Mouse (Mus musculus): ENCODE data around the gene Ern2. TPM values are rescaled to one million over a fixed set of nuclear protein-coding genes. Genes with fewer than 3 reads are reported as not detected.
A peak's percentile ranks its signal among the peaks of the same experiment; 100 is the strongest.

Gene Ern2
- 1.1 and 1.3 TPM in 2 replicates for polyA plus RNA-seq (2015; fragmentation: Nextera tagmentation; extraction: Ambion mirVana)

DNA sequence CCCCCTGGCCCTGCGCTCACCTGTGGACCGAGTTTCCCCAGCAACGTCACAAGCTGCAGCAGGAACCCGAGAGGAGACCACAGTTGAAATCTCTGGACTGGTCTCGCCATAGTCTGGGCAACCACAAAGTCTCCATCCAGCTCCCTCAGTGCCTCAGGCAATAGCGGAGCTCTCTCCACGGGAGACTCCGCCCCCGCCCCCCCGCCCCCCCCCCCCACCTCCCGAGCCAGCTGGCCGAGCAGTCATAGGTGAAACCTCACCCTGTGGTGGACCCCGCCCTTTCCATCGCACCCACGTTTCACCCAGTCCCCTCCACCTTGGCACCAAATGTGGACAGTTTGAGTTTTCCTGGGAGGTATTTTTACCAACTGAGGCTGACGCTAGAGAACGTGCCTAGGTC is at the start of gene Ern2:
Gene Ern2, minus strand, starts transcription at position 165 of the 400 bp plus-strand sequence.
- peak within 1 kb of the TSS; percentile 49 for H3K4me2 ChIP-seq
- no peaks in the 10 kb centered on the region for H3K27me3 ChIP-seq
- no peaks in the 10 kb centered on the region; the same call in 1 of the 2 replicates for H3K4me1 ChIP-seq (replicated peaks)
- peak within 1 kb of the TSS; percentile 23 for H3K4me3 ChIP-seq
- 23% methylated on average over 17 of the region's 17 CpGs for WGBS
- H3K9ac ChIP-seq, result no peak within 1 kb of the TSS
- no peaks in the 10 kb centered on the region for H3K36me3 ChIP-seq
- no peaks in the 10 kb centered on the region for H3K9me3 ChIP-seq
- no peak within 1 kb of the TSS; the same call in 1 of the 2 replicates for H3K27ac ChIP-seq (replicated peaks)
- ATAC-seq (ENCODE audit: low FRiP score, low read depth), result peak; percentile 38; the same call in 1 of the 2 replicates

- 70% methylated on average over 4 of the region's 4 CpGs for whole genome bisulfite sequencing
- H3K27me3 ChIP-seq, result no peaks in the 10 kb centered on the region
- H3K27ac ChIP-seq (replicated peaks), result no peak overlapping the region
- ATAC-seq (ENCODE audit: low FRiP score, low read depth), result no peak
- no peaks in the 10 kb centered on the region for H3K9me3 ChIP-seq
- no peaks in the 10 kb centered on the region for H3K36me3 ChIP-seq
- H3K9ac ChIP-seq, result no peak overlapping the region
- no peak overlapping the region for H3K4me2 ChIP-seq
- H3K4me1 ChIP-seq (replicated peaks), result no peaks in the 10 kb centered on the region
- H3K4me3 ChIP-seq, result no peak overlapping the region
Observed at GRCm38 (mm10) chr7:122230866-122231265, 44.9 kb upstream of the Ern2 start.

GRCm38 (mm10) chr7:122229916-122230315 is 43.9 kb upstream of the Ern2 start:
- Histone ChIP-seq H3K4me2 (no peak overlapping the region), H3K36me3 (no peaks in the 10 kb centered on the region), H3K27ac (replicated peaks) (no peak overlapping the region), H3K27me3 (no peaks in the 10 kb centered on the region), H3K9me3 (no peaks in the 10 kb centered on the region), H3K9ac (no peak overlapping the region), H3K4me1 (replicated peaks) (no peaks in the 10 kb centered on the region), H3K4me3 (no peak overlapping the region)
- ATAC-seq (ENCODE audit: low FRiP score, low read depth), result no peak
- WGBS, result 70% methylated on average over 4 of the region's 4 CpGs

- Histone ChIP-seq H3K36me3 (no peaks in the 10 kb centered on the region), H3K4me3 (no peak overlapping the region), H3K4me1 (replicated peaks) (no peaks in the 10 kb centered on the region), H3K9me3 (no peaks in the 10 kb centered on the region), H3K27me3 (no peaks in the 10 kb centered on the region), H3K27ac (replicated peaks) (no peak overlapping the region), H3K4me2 (no peak overlapping the region), H3K9ac (no peak overlapping the region)
- 49% methylated on average over 3 of the region's 3 CpGs for WGBS
- no peak for ATAC-seq (ENCODE audit: low FRiP score, low read depth)
Observed at GRCm38 (mm10) chr7:122229306-122229705, 43.3 kb upstream of the Ern2 start.

- H3K4me1 ChIP-seq (replicated peaks), result no peaks in the 10 kb centered on the region
Observed at GRCm38 (mm10) chr7:122226744-122227143, 40.7 kb upstream of the Ern2 start.

GRCm38 (mm10) chr7:122226020-122226742 is 40.2 kb upstream of the Ern2 start:
- no peak overlapping the region for H3K9ac ChIP-seq
- H3K4me2 ChIP-seq, result no peak overlapping the region
- H3K27me3 ChIP-seq, result no peaks in the 10 kb centered on the region
- no peaks in the 10 kb centered on the region for H3K9me3 ChIP-seq
- no peak overlapping the region for H3K4me3 ChIP-seq
- 78% methylated on average over 7 of the region's 7 CpGs for WGBS
- H3K27ac ChIP-seq (replicated peaks), result no peak overlapping the region
- H3K4me1 ChIP-seq (replicated peaks), result no peaks in the 10 kb centered on the region
- H3K36me3 ChIP-seq, result no peaks in the 10 kb centered on the region
- no peak for ATAC-seq (ENCODE audit: low FRiP score, low read depth)

More at GRCm38 (mm10) chr7:122226744-122227143, 40.7 kb upstream of the Ern2 start:
- Histone ChIP-seq H3K27me3 (no peaks in the 10 kb centered on the region), H3K4me3 (no peak overlapping the region), H3K27ac (replicated peaks) (no peak overlapping the region), H3K9ac (no peak overlapping the region), H3K9me3 (no peaks in the 10 kb centered on the region), H3K36me3 (no peaks in the 10 kb centered on the region), H3K4me2 (no peak overlapping the region)
- WGBS, result 92% methylated on average over 4 of the region's 4 CpGs
- ATAC-seq (ENCODE audit: low FRiP score, low read depth), result no peak

GRCm38 (mm10) chr7:122219315-122219801 is 33.4 kb upstream of the Ern2 start, which contains the start of gene Chp2:
TSS of gene Chp2 (plus strand) at chr7:122219496.
- 33% methylated on average over 20 of the region's 20 CpGs for WGBS
- no peak within 1 kb of the TSS for H3K9ac ChIP-seq
- ATAC-seq (ENCODE audit: low FRiP score, low read depth), result no peak
- no peaks in the 10 kb centered on the region for H3K9me3 ChIP-seq
- no peak within 1 kb of the TSS for H3K27ac ChIP-seq (replicated peaks)
- H3K36me3 ChIP-seq, result no peaks in the 10 kb centered on the region
- peak within 1 kb of the TSS; percentile 45 for H3K4me2 ChIP-seq
- H3K4me3 ChIP-seq, result peak within 1 kb of the TSS; percentile 12; the same call in 1 of the 2 replicates
- 0 out of 2 replicates have a peak, but pooled peaks cover 5% of the 10 kb centered on the region for H3K4me1 ChIP-seq (replicated peaks)
- 0 out of 2 replicates have a peak, but pooled peaks cover 2% of the 10 kb centered on the region for H3K27me3 ChIP-seq

GRCm38 (mm10) chr7:122208276-122209021 is 22.4 kb upstream of the Ern2 start:
- Histone ChIP-seq H3K9me3 (no peaks in the 10 kb centered on the region), H3K27me3 (no peaks in the 10 kb centered on the region), H3K27ac (replicated peaks) (no peak overlapping the region), H3K36me3 (no peaks in the 10 kb centered on the region), H3K4me3 (no peak overlapping the region), H3K4me2 (no peak overlapping the region), H3K4me1 (replicated peaks) (no peaks in the 10 kb centered on the region), H3K9ac (no peak overlapping the region)
- no peak for ATAC-seq (ENCODE audit: low FRiP score, low read depth)
- 63% methylated on average over 7 of the region's 7 CpGs for WGBS

DNA sequence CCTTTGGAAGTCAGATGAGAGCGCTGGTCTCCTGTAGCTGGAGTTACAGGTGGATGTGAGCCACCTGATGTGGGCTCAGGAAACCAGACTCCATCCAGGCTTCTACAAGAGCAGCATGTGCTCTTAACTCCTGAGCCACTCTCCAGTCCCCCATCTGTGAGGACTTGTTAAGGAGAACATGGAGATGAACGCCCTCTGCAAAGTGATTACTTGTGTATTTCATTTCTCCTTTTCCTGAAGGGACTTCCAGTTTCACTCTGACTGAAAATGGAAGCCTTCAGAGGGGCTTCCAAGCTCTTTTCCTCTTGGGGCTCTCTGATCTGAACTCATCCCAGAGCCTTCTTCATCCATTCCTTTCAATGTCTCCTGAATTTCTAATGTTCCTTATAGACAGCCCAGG is 20.1 kb upstream of the Ern2 start:
- H3K36me3 ChIP-seq, result no peaks in the 10 kb centered on the region
- H3K9ac ChIP-seq, result no peak overlapping the region
- ATAC-seq (ENCODE audit: low FRiP score, low read depth), result no peak
- no peak overlapping the region for H3K4me2 ChIP-seq
- no peak overlapping the region for H3K4me3 ChIP-seq
- H3K27me3 ChIP-seq, result no peaks in the 10 kb centered on the region
- no peaks in the 10 kb centered on the region for H3K4me1 ChIP-seq (replicated peaks)
- no peaks in the 10 kb centered on the region for H3K9me3 ChIP-seq
- no peak overlapping the region for H3K27ac ChIP-seq (replicated peaks)
- 91% methylated on average over 2 of the region's 2 CpGs for WGBS

DNA sequence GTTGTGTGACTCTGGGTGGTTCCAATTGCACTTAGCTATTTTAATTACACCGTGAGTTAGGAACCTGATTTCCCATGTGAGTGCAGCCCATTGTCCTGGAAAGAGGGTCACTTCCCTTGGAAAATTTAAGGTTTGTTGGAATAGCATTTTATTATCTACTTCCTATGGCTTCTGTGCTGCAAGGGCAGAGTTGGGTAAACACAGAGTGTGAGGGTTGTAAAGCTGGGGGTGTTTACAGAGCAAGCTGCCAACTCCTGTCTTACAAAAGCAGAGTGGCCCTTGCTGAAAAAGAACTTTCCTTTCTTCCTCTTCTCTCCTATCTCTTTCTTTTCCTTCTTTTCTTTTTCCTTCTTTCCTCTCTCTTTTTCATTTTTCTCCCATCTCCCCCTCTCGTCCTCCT is 17.9 kb upstream of the Ern2 start:
- Histone ChIP-seq H3K9ac (no peak overlapping the region), H3K4me3 (no peak overlapping the region), H3K4me1 (replicated peaks) (no peaks in the 10 kb centered on the region), H3K27me3 (no peaks in the 10 kb centered on the region), H3K4me2 (no peak overlapping the region), H3K9me3 (no peaks in the 10 kb centered on the region), H3K36me3 (no peaks in the 10 kb centered on the region), H3K27ac (replicated peaks) (no peak overlapping the region)
- WGBS, result 57% methylated on average over 2 of the region's 2 CpGs
- no peak for ATAC-seq (ENCODE audit: low FRiP score, low read depth)

DNA sequence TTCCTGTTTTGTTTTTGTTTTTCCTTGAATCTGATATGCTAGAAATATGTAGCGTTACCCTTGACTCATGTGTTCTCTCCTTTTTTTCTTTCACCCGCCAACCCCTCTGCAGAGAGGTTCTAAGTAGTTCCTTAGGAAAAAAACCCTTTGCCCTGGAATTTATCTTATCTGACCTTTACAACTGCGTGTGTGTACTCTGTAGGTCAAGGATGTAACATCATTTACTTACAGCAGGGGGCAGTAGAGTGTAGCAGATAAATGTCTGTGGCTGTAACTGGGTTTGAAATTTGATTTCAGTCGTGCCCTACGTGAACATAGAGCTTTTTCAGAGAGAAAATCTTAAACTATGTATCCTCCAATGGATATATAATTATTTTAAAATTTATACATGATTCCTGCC is 13.3 kb upstream of the Ern2 start:
- ATAC-seq (ENCODE audit: low FRiP score, low read depth), result no peak
- Histone ChIP-seq H3K27ac (replicated peaks) (no peak overlapping the region), H3K9me3 (no peaks in the 10 kb centered on the region), H3K4me3 (no peak overlapping the region), H3K4me1 (replicated peaks) (no peaks in the 10 kb centered on the region), H3K9ac (no peak overlapping the region), H3K27me3 (no peaks in the 10 kb centered on the region), H3K4me2 (no peak overlapping the region), H3K36me3 (no peaks in the 10 kb centered on the region)
- 25% methylated on average over 5 of the region's 5 CpGs for WGBS

DNA sequence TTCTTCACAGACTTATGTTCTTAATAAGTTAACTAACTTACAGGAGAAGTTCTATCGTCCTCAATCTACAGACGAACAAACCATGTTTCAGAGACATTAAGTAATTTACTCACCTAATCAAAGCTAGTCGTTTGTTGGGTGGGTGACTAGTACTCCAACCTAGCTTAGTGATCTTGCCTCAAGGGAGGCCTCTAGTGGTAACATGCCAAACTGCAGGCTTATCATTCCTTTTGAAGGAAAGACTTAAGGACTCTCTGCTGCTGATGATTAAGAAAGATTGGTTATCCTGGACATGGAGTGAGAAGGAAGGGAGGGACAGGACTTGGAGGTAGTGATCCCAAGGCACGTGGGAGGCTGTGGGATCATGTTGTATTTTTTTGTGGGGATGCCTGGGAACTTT is 11.3 kb upstream of the Ern2 start:
- Histone ChIP-seq H3K4me1 (replicated peaks) (no peaks in the 10 kb centered on the region), H3K27ac (replicated peaks) (no peak overlapping the region), H3K4me3 (no peak overlapping the region), H3K27me3 (no peaks in the 10 kb centered on the region), H3K9ac (no peak overlapping the region), H3K36me3 (no peaks in the 10 kb centered on the region), H3K4me2 (no peak overlapping the region), H3K9me3 (no peaks in the 10 kb centered on the region)
- ATAC-seq (ENCODE audit: low FRiP score, low read depth), result no peak
- 34% methylated on average over 4 of the region's 4 CpGs for WGBS
